Mouse (Mus musculus) fibroblast of lung, adult 2 months (primary cell): Measurements from ENCODE around the gene Fhit.

Experiments used
- DNase-seq: peaks from one replicate; pipeline ENCODE4 v3.0.0-alpha.2; 2011; ENCODE audit warnings: low read depth

Fhit gene

DNA sequence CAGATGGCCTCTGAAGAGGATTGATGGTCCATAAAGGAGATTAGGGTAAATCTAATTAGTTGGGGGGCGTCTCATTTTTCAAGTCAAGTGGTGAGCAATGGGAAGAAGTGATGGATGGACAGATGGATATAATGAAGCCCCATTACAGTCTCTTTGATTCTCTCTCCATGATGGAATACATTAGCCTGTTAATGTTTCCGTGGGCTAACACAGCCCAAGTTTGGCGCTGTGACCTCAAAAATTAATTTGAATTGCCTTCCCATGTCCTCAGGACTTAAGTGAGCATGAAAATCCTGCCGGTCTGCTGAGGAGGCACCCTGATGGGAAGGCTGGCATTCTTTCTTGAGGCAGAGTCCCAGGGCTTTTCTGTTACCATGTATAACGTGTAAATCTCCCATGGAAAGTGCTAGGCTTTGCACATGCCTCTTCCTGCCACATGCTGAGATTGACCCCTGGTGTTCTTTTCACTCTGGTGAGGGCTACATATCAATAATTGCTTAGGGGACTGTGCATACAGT, 1564.3 kb downstream of the Fhit start:
- DNase-seq: no peak

DNA sequence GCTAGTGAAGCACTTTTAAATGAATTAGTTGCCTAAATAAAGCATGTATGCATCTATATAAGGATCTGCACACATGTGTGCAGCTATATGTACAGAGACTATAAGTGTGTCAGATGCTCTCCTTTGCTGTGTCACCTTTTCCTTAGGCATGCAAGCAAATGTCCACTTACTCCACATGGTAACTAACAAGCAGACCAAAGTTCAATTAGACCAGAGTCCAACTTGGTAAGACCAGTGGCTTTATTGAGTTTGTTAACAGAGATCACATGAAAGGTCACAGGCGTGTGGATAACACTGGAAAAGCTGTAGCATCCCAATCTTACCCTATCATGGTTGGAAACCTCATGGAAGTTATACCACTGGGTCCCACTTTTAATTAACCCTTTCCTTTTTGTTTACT, 1572.7 kb downstream of the Fhit start:
- DNase-seq: no peak

DNA sequence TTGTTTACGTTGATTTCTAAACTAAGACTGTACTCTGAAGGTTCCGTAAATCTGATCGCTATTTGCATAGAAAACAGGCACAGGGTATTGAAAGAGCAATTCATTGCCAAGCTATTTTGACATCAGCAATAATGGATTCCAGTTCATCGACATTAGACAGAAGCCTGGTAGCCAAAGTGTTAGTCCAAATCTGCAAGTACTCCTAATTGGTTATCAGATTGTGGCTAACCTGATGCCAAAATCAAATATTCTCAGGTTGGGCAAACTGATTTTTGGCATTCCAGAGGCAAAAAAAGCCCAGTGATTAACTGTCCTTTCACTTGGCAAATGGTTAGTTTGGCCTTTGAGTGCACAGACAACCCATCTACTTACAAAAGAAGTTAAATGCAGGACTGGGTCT, 1573.9 kb downstream of the Fhit start:
- DNase-seq: no peak

DNA sequence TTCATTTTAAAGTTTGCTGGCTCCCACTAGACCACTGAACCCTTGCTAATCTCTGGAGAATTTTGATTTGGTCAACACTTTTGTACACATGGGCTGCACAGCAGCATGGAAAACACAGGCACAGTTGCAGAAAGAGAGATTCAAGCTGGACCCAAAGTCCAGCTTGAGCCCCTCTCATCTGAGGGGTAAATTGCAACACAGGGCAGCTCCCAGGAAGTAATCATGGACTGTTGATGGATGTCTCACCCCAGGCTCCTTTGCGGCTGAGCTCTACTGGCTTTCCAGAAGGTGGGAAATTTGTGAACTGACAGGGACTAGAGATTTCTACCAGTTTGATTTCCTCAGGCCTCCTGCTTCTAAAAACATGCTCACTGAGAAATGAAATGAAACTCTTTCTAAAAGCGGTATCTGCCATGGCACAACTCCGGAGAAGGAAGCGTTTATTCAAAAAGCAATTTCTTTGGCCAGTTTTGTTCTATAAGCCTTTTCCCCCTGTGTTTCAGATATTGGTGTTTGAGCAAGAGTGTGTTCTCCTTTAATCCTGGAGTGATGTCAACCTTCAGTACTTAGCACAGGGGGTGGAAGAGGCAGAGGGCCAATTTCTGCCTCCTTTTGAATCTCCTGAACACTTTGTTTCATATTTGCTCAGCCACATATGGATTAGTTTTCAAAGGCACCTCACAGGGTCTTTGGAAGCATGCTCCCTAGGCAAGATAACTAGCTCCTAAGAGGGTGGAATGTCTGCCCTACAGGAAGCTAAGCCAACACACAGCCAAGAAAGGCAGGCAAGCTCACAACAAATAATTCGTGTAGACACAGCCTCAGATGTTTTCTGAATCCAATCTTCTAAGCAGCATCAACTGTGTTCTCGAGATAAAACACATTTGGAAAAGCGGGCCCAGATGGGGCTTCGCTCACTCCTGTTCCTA, 1578.3 kb downstream of the Fhit start:
- no peak for DNase-seq

DNA sequence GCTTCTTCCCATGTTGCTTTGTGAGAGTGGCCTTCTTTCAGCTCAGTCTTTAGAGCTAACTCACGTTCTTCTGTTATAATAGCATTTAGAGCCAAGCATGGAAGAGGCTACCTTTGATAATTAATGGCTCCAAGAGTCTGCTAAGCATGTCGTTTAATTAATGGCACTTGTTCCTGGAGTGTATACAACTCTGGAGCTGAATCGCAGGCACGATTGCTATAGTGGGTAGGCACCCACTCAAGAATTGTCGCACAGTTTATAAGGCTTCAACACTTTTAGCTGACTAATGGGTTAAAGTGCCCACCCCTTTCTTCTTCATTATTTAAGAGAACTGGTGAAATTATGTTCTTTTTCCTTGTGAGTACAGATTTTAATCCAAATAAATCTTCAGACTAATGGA, 1605.5 kb downstream of the Fhit start:
- DNase-seq: no peak

DNA sequence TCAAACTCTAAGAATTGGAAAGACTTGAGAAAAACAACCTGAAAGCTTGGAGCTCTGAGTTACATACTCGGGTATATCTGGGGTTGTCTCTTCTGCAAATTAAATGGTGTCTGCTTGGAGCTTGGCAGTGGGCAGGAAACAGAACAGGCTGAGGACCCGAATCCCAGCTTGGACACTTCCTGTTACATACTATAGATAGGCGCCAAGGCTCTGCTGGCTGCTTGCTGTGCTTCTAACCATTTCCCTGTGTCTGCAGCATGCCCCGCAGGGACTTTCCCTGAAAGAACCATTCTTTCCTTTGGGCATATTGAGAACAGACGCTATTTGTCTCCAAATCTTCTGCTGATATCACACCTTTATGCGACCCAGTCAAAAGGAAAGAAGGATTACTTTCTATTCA, 1606.0 kb downstream of the Fhit start:
- no peak for DNase-seq

DNA sequence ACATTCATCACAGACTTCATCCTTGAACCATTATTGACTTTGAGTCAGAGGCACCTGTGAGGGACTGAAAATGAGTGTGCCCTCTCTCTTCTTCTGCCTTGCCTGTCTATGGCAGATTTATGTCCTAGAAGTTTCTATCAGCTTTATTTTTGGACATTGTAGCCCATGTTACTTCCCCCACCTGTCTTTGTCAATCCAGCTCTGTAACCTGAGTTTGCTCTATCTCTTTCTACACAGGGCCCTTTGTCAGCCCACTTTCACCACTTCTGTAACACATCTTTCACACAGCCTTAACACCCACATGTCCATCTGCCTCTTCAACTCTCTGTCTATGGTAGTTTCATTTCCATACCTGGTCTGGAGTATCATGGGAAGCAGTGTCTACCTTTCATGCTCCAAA, 1609.7 kb downstream of the Fhit start:
- no peak for DNase-seq

DNA sequence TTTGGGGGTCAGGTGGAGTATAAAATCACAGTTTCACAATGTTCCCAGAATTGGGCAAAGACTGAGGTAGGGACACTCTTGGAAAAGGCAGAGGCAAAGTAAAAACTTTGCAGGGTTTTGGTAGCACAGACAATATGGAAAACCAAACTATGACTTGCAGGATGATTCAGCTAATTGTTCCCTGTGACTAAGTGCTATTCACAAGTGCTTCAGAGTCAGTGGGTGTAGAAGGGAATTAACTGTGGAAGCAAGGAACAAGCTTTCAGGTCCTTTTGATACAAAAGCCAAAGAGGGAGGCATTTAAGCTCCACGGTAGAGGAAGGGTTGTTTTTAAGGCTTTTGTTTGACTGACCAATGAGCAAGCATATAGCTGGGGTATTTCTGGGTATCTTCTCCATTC, 1613.9 kb downstream of the Fhit start:
- no peak for DNase-seq

DNA sequence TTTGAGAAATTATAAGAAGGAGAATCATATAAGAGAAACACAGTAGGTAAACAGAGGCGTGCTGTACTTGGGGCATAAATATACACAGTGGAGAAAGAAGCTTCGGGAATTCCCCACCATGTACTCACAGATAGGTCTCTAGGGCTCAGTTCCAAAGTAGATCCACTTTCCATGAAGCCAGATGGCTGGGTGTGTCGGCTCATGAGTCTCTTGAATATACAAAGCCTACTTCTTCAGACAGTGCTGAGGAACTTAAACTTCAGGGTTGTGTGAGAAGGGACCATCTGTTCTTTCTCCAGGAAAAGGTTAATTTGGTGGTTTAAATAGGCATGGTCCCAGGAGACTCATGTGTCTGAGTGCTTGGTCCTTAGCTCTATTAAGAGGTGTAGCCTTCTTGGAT, 1617.5 kb downstream of the Fhit start:
- no peak for DNase-seq

DNA sequence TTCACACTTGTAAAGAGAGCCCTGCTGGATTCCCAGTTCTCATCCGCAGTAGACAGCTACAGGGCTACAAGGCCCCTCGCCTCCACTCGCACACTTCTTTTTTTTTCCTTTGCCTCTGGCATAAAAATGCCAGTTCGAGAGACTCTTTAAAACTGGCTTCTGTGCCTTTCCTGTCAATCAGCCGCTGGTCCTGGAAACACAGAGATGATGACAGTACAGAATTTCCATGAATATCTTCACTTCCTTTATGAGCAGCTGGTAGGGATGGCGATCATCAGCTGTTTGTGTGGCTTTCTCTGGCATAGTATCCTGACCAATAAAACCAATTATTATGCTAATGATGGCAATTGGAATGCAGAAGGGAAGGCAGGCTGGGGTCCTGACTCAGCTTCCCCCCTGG, 1626.3 kb downstream of the Fhit start:
- no peak for DNase-seq

DNA sequence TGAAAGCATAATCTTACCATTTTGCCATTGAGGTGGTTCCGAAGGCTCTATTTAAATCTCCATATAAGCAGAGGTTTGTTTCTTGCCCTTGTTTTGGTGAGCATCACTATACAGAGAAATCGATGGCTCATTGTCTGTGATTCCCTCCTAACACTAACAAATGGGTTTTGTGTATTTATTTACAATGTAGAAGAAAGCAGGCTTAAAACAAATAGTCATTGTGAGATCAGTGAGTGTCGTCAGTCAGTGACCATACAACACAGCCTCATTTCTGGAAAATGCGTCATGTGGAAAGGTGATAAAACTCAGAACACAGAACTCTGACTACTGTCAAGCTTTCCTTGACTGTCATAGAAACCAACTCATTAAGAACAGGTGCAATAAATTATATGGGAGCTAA, 1632.6 kb downstream of the Fhit start:
- no peak for DNase-seq

DNA sequence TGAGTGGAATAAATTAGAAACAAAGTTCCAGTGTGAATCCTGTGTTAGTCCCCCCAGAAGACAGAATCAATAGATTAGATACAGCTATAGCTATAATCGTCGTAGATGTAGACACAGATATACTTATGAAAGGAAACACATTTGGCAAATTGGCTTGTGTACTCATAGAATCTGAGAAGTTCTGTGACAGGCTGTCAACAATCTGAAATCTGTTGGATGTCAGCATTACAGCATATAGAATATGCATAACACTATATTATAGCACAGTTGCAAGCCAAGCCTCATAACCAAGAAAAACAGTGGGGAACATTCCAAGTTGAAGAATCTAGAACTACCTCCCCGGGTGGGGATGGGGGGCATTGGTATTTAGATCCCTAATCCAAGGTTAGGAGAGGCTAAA, 1635.7 kb downstream of the Fhit start:
- DNase-seq: no peak

DNA sequence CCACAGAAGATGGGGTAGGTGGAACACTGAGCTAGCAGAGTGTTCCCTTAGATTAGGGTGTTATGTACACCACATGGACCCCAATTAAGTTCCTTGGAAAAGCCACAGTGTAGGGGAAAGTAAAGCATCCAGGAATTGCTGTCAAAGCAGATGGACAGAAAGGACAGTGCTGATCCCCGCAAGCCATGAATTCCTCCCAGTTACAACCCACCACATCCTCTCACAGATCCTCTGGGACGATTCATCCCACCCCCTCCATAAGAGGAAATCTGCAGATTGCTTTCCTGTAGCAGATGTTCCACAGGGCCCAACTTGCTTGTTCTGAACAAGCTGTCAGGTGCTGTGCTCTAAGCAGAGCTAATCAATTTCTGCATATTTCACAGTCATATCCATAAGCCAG, 1644.2 kb downstream of the Fhit start:
- DNase-seq: no peak

DNA sequence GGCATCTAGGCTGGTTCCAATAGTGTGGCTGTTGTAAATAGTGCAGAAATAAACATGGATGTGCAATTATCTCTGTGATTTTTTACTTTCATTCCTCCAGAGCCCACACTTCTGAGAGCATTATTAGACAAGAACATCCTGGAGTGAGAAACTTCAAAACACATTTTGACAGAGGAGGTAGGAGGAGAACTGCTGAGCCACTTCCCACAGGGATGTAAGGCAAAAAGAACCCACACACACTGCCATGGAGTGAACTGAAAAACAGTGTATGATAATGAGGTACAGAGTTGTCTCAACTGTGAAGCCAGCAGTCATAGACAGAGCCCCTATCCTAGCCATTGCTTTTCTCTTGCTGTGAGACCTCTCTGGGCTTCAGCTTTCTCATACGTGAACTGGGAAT, 1652.2 kb downstream of the Fhit start:
- no peak for DNase-seq
